Mouse (Mus musculus) midbrain, postnatal 0 days (tissue): ENCODE results near the gene Grap2. TPM values are rescaled to one million over a fixed set of nuclear protein-coding genes. Genes with fewer than 3 reads are reported as not detected.

ENCODE experiments used
- ATAC-seq: fragments of 200-750 bp; cut with Nextera tagmentation; 2 replicates; pipeline ENCODE4 v1.8.0; 2017; ENCODE audit warnings: moderate number of reproducible peaks, mild to moderate bottlenecking, moderate TSS enrichment, moderate library complexity; ENCODE audit not compliant: low FRiP score
- DNase-seq: peaks from one replicate; pipeline ENCODE4 v3.0.0-alpha.2; 2015; ENCODE audit warnings: low spot score
- H3K27ac ChIP-seq: fragments of 300-500 bp; sonication (generic); 2 replicates; pipeline ENCODE4 v1.5.1; 2014; ENCODE audit warnings: low read depth, mild to moderate bottlenecking, low read length, mixed read lengths
- H3K27me3 ChIP-seq: fragments of 300-500 bp; sonication (generic); 2 replicates; pipeline ENCODE4 v1.6.1; 2014; ENCODE audit warnings: low read length, control low read depth, mixed read lengths; ENCODE audit not compliant: insufficient read depth
- H3K36me3 ChIP-seq: fragments of 300-500 bp; sonication (generic); 2 replicates; pipeline ENCODE4 v1.6.1; 2014; ENCODE audit warnings: low read length, control low read depth, mixed read lengths; ENCODE audit not compliant: insufficient read depth
- H3K4me1 ChIP-seq: fragments of 300-500 bp; sonication (generic); 2 replicates; pipeline ENCODE4 v1.6.1; 2014; ENCODE audit warnings: mild to moderate bottlenecking, control low read depth, antibody characterized with exemption, low read length, mixed read lengths; ENCODE audit not compliant: insufficient read depth
- H3K4me2 ChIP-seq: fragments of 300-500 bp; sonication (generic); 2 replicates; pipeline ENCODE4 v1.6.1; 2014; ENCODE audit warnings: low read depth, mild to moderate bottlenecking, low read length, mixed read lengths; ENCODE audit not compliant: poor library complexity, severe bottlenecking
- H3K4me3 ChIP-seq: fragments of 300-500 bp; sonication (generic); 2 replicates; pipeline ENCODE4 v1.5.1; 2014; ENCODE audit warnings: low read depth, mild to moderate bottlenecking, low read length, moderate library complexity
- H3K9ac ChIP-seq: fragments of 300-500 bp; sonication (generic); replicated peaks from 2 replicates; pipeline ENCODE4 v1.6.1; 2014; ENCODE audit warnings: mild to moderate bottlenecking, low read length, moderate library complexity, mixed read lengths; ENCODE audit not compliant: poor library complexity, severe bottlenecking
- H3K9me3 ChIP-seq: fragments of 300-500 bp; sonication (generic); 2 replicates; pipeline ENCODE4 v1.6.1; 2016; ENCODE audit warnings: low read length, control low read depth
- CTCF ChIP-seq: IDR thresholded peaks from 2 replicates; pipeline ENCODE4 v1.5.1; 2016; ENCODE audit warnings: antibody characterized with exemption, mild to moderate bottlenecking
- WGBS: fragments of 180-500 bp; shearing (Covaris S2); extraction: QIAGEN DNeasy Blood & Tissue Kit; methylation state at CpG from one replicate; pipeline ENCODE4 v1.1.7; 2014; 5-methylcytosine and 5-hydroxymethylcytosine counted together
- polyA plus RNA-seq: library from polyadenylated mRNA; unstranded; fragments of >200 nt; fragmentation: Nextera tagmentation; extraction: Ambion mirVana; gene quantifications from 2 replicates; pipeline ENCODE4 v1.2.1, GENCODE M21; 2015
- total RNA-seq: library from RNA; depleted of rRNA; stranded (reverse); fragments of >200 nt; gene quantifications from 2 replicates; pipeline ENCODE4 v1.2.3, GENCODE M21; 2014

The Grap2 gene
- total and polyA plus RNA-seq, 2 experiments from 2014 or later = 0.07 to 0.66 TPM

GRCm38 (mm10) chr15:80630711-80631110 lies 58.3 kb downstream of the Grap2 start:
- H3K4me3 ChIP-seq = no peak overlapping the region
- DNase-seq (no peak), ATAC-seq (no peak)
- no peak overlapping the region for H3K27ac ChIP-seq
- H3K9ac ChIP-seq = no peak overlapping the region
- no peaks in the 10 kb centered on the region for H3K4me1 ChIP-seq
- 33% methylated on average over 14 of the region's 14 CpGs for WGBS
- H3K4me2 ChIP-seq = peak overlapping the region; percentile 9; the same call in 1 of the 2 replicates
- no peaks in the 10 kb centered on the region for H3K27me3 ChIP-seq
- H3K9me3 ChIP-seq = no peaks in the 10 kb centered on the region
- no peaks in the 10 kb centered on the region for H3K36me3 ChIP-seq
- TF ChIP-seq CTCF = no peak

GRCm38 (mm10) chr15:80631311-80631710 lies 58.9 kb downstream of the Grap2 start:
- no peak for DNase-seq
- H3K27me3 ChIP-seq = no peaks in the 10 kb centered on the region
- no peak overlapping the region for H3K4me2 ChIP-seq
- H3K9me3 ChIP-seq = no peaks in the 10 kb centered on the region
- H3K9ac ChIP-seq = no peak overlapping the region
- no peak for TF ChIP-seq CTCF
- H3K36me3 ChIP-seq = no peaks in the 10 kb centered on the region
- no peaks in the 10 kb centered on the region for H3K4me1 ChIP-seq
- WGBS = 79% methylated on average over 2 of the region's 2 CpGs
- no peak for ATAC-seq
- no peak overlapping the region for H3K4me3 ChIP-seq
- no peak overlapping the region for H3K27ac ChIP-seq

GRCm38 (mm10) chr15:80632280-80632893 lies 60.0 kb downstream of the Grap2 start:
- Histone ChIP-seq H3K4me1 (no peaks in the 10 kb centered on the region), H3K27ac (no peak overlapping the region), H3K9ac (no peak overlapping the region), H3K36me3 (no peaks in the 10 kb centered on the region), H3K27me3 (no peaks in the 10 kb centered on the region), H3K4me3 (no peak overlapping the region), H3K9me3 (no peaks in the 10 kb centered on the region), H3K4me2 (no peak overlapping the region)
- DNase-seq = no peak
- TF ChIP-seq CTCF = no peak
- ATAC-seq = no peak
- WGBS = 90% methylated on average over 13 of the region's 13 CpGs

- no peak for ATAC-seq
- H3K27me3 ChIP-seq = no peaks in the 10 kb centered on the region
- no peaks in the 10 kb centered on the region for H3K4me1 ChIP-seq
- no peaks in the 10 kb centered on the region for H3K9me3 ChIP-seq
- 54% methylated on average over 11 of the region's 11 CpGs for WGBS
- no peak overlapping the region for H3K9ac ChIP-seq
- H3K4me3 ChIP-seq = no peak overlapping the region
- no peak overlapping the region for H3K27ac ChIP-seq
- DNase-seq = peak; percentile 77
- no peak overlapping the region for H3K4me2 ChIP-seq
- no peaks in the 10 kb centered on the region for H3K36me3 ChIP-seq
- peak; percentile 70 for TF ChIP-seq CTCF
Observed at GRCm38 (mm10) chr15:80634391-80635193, 62.2 kb downstream of the Grap2 start.

- Histone ChIP-seq H3K27ac (no peak overlapping the region), H3K4me3 (no peak overlapping the region), H3K27me3 (no peaks in the 10 kb centered on the region), H3K9me3 (no peaks in the 10 kb centered on the region), H3K9ac (no peak overlapping the region), H3K4me1 (no peaks in the 10 kb centered on the region), H3K4me2 (no peak overlapping the region), H3K36me3 (no peaks in the 10 kb centered on the region)
- no peak for TF ChIP-seq CTCF
- DNase-seq = peak; percentile 33
- ATAC-seq = no peak
- 65% methylated on average over 13 of the region's 13 CpGs for WGBS
Observed at GRCm38 (mm10) chr15:80636757-80637372, 64.5 kb downstream of the Grap2 start.
